Mouse (Mus musculus) kidney, embryonic 16.5 days (tissue): ENCODE data around the gene Mep1a. TPM values are rescaled to one million over a fixed set of nuclear protein-coding genes. Genes with fewer than 3 reads are reported as not detected.
"Not testable (repeated sequence)": the region's sequence is repeated elsewhere in the genome, so short reads cannot be mapped to it uniquely, and the experiment has no call there.

ENCODE experiments used
- ATAC-seq: fragments of 200-750 bp; cut with Nextera tagmentation; 2 replicates; pipeline ENCODE4 v1.8.0; 2017; ENCODE audit warnings: moderate TSS enrichment; ENCODE audit not compliant: low FRiP score, low TSS enrichment
- H3K27ac ChIP-seq: fragments of 300-500 bp; sonication (generic); 2 replicates; pipeline ENCODE4 v1.5.1; 2014; ENCODE audit warnings: low read length
- H3K27me3 ChIP-seq: fragments of 300-500 bp; sonication (generic); 2 replicates; pipeline ENCODE4 v1.6.1; 2014; ENCODE audit warnings: low read length, control low read depth, mixed read lengths; ENCODE audit not compliant: insufficient read depth
- H3K36me3 ChIP-seq: fragments of 300-500 bp; sonication (generic); 2 replicates; pipeline ENCODE4 v1.6.1; 2014; ENCODE audit warnings: low read length, control low read depth, mixed read lengths; ENCODE audit not compliant: insufficient read depth
- H3K4me1 ChIP-seq: fragments of 300-500 bp; sonication (generic); 2 replicates; pipeline ENCODE4 v1.6.1; 2014; ENCODE audit warnings: low read length, control low read depth, mixed read lengths; ENCODE audit not compliant: insufficient read depth
- H3K4me2 ChIP-seq: fragments of 300-500 bp; sonication (generic); replicated peaks from 2 replicates; pipeline ENCODE4 v1.6.1; 2014; ENCODE audit warnings: low read depth, low read length
- H3K4me3 ChIP-seq: fragments of 300-500 bp; sonication (generic); 2 replicates; pipeline ENCODE4 v1.5.1; 2014; ENCODE audit warnings: mild to moderate bottlenecking, low read length
- H3K9ac ChIP-seq: fragments of 300-500 bp; sonication (generic); replicated peaks from 2 replicates; pipeline ENCODE4 v1.6.1; 2014; ENCODE audit warnings: low read length
- H3K9me3 ChIP-seq: fragments of 300-500 bp; sonication (generic); 2 replicates; pipeline ENCODE4 v1.6.1; 2016; ENCODE audit warnings: low read length, control low read depth
- WGBS: fragments of 180-500 bp; shearing (Covaris S2); extraction: QIAGEN DNeasy Blood & Tissue Kit; methylation state at CpG from one replicate; pipeline ENCODE4 v1.1.7; 2014; 5-methylcytosine and 5-hydroxymethylcytosine counted together
- polyA plus RNA-seq: library from polyadenylated mRNA; unstranded; fragments of >200 nt; fragmentation: Nextera tagmentation; extraction: Ambion mirVana; gene quantifications from 2 replicates; pipeline ENCODE4 v1.2.1, GENCODE M21; 2015

The Mep1a gene
- polyA plus RNA-seq = 63.4 and 71.3 TPM in 2 replicates

GRCm38 (mm10) chr17:43502592-43502991 lies at the start of gene Mep1a:
TSS of gene Mep1a (minus strand) at chr17:43502812.
- H3K9ac ChIP-seq = 0 out of 2 replicates have a peak within 1 kb of the TSS, but pooled peaks have one; percentile 6
- 81% methylated on average over 9 of the region's 9 CpGs for WGBS
- no peaks in the 10 kb centered on the region for H3K27me3 ChIP-seq
- 0 out of 2 replicates have a peak, but pooled peaks cover 9% of the 10 kb centered on the region for H3K4me1 ChIP-seq
- H3K4me3 ChIP-seq = peak within 1 kb of the TSS; percentile 1; the same call in 1 of the 2 replicates
- no peaks in the 10 kb centered on the region for H3K36me3 ChIP-seq
- H3K27ac ChIP-seq = peak within 1 kb of the TSS; percentile 71
- H3K4me2 ChIP-seq = 0 out of 2 replicates have a peak within 1 kb of the TSS, but pooled peaks have one; percentile 8
- no peak for ATAC-seq
- H3K9me3 ChIP-seq = no peaks in the 10 kb centered on the region

- Histone ChIP-seq H3K9ac (no peak overlapping the region), H3K36me3 (no peaks in the 10 kb centered on the region), H3K9me3 (no peaks in the 10 kb centered on the region), H3K4me3 (no peak overlapping the region), H3K27me3 (no peaks in the 10 kb centered on the region), H3K4me1 (peaks cover 14% of the 10 kb centered on the region), H3K27ac (no peak overlapping the region), H3K4me2 (no peak overlapping the region)
- no peak for ATAC-seq
- 54% methylated on average over 3 of the region's 3 CpGs for WGBS
Observed at GRCm38 (mm10) chr17:43551122-43551630, 48.6 kb upstream of the Mep1a start.

GRCm38 (mm10) chr17:43544040-43544439 lies 41.4 kb upstream of the Mep1a start:
- H3K9ac ChIP-seq = no peak overlapping the region
- ATAC-seq = no peak
- 88% methylated on average over 4 of the region's 4 CpGs for WGBS
- H3K36me3 ChIP-seq = no peaks in the 10 kb centered on the region
- no peaks in the 10 kb centered on the region for H3K4me1 ChIP-seq
- no peaks in the 10 kb centered on the region for H3K9me3 ChIP-seq
- H3K4me3 ChIP-seq = no peak overlapping the region
- no peak overlapping the region for H3K27ac ChIP-seq
- H3K4me2 ChIP-seq = no peak overlapping the region
- H3K27me3 ChIP-seq = no peaks in the 10 kb centered on the region

GRCm38 (mm10) chr17:43543539-43543938 lies 40.9 kb upstream of the Mep1a start, which contains the start of gene Ankrd66:
TSS of gene Ankrd66 (minus strand) at chr17:43543639.
- Histone ChIP-seq H3K9me3 (no peaks in the 10 kb centered on the region), H3K4me1 (no peaks in the 10 kb centered on the region), H3K4me3 (no peak within 1 kb of the TSS), H3K27ac (no peak within 1 kb of the TSS), H3K4me2 (no peak within 1 kb of the TSS), H3K27me3 (no peaks in the 10 kb centered on the region), H3K9ac (no peak within 1 kb of the TSS), H3K36me3 (no peaks in the 10 kb centered on the region)
- WGBS = 16% methylated on average over 1 of the region's 1 CpGs
- ATAC-seq = no peak

DNA sequence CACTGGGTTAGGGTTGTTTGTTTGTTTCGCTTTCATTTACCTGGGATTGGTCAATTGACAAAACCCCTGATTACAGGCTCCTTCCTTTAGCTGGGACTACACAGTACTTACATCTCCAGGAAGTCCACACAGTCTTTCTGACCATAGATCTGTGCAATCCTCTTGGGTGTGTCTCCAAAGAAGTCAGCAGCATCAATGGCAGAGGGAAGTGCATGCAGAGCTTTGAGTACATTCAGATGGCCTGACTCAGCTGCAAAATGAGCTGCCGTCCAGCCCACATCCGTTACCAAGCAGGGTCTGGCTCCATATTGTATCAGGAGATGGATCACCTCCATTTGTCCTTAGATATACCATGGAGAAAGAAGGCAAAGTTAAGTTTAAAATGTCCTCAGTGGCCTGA lies 36.2 kb upstream of the Mep1a start:
- no peak overlapping the region for H3K27ac ChIP-seq
- H3K9ac ChIP-seq = no peak overlapping the region
- WGBS = 88% methylated on average over 3 of the region's 3 CpGs
- no peak overlapping the region for H3K4me2 ChIP-seq
- H3K36me3 ChIP-seq = no peaks in the 10 kb centered on the region
- H3K27me3 ChIP-seq = no peaks in the 10 kb centered on the region
- ATAC-seq = no peak
- no peaks in the 10 kb centered on the region for H3K9me3 ChIP-seq
- H3K4me3 ChIP-seq = no peak overlapping the region
- peaks cover 11% of the 10 kb centered on the region for H3K4me1 ChIP-seq

- not testable (repeated sequence) for H3K9ac ChIP-seq, H3K9me3 ChIP-seq, ATAC-seq, H3K27ac ChIP-seq, H3K36me3 ChIP-seq, H3K27me3 ChIP-seq, H3K4me2 ChIP-seq, H3K4me3 ChIP-seq
- peaks cover 11% of the 10 kb centered on the region for H3K4me1 ChIP-seq
- WGBS = 98% methylated on average over 6 of the region's 6 CpGs
Observed at GRCm38 (mm10) chr17:43536841-43537240, 34.2 kb upstream of the Mep1a start.

DNA sequence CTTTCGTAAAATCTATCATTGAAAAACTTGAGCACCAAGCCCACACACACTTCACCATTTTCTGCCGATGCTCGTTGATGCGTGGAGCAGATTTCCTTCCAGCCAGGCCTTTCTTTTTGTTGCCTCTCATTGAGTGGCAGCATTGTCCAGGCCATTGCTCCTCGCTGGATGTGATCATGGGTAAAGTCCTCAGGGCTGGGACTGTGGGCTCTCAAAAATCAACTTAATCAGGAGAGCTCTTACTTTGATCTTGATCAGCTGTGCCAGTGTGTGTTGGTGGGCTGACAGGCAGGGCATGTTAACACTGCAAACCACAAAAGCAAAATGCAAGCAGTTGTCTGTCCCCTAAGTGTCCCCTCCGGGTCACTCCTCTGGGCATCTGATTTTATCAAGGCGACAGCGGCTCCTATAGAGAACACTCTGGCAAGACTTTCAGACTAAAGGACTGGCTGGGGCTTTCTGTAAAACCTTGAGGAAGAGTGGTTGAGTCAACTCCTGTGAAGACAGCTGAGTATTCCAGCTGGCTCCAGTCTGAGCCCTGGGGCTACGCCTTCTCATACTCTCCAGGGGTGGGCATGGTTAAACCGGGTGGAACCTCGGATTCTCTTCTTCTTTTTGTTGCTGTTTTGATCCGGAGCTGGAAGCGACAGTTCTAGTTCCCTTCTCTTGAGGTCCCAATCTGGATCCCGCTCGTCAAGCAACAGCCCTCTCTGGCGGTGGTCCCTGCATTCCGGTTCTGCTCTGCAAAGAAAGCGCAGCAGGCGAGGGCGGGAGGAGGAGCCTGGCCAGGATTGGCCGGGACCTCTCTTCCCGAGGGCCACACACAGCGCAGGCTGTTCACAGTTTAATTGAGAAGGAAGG lies 32.0 kb upstream of the Mep1a start:
- peak; percentile 97 for ATAC-seq
- H3K27ac ChIP-seq = peak overlapping the region; percentile 83
- no peaks in the 10 kb centered on the region for H3K36me3 ChIP-seq
- H3K4me3 ChIP-seq = peak overlapping the region; percentile 35
- WGBS = 15% methylated on average over 23 of the region's 23 CpGs
- H3K27me3 ChIP-seq = no peaks in the 10 kb centered on the region
- H3K4me2 ChIP-seq = peak overlapping the region; percentile 59
- peak overlapping the region; percentile 60 for H3K9ac ChIP-seq
- H3K9me3 ChIP-seq = no peaks in the 10 kb centered on the region
- H3K4me1 ChIP-seq = peaks cover 11% of the 10 kb centered on the region

DNA sequence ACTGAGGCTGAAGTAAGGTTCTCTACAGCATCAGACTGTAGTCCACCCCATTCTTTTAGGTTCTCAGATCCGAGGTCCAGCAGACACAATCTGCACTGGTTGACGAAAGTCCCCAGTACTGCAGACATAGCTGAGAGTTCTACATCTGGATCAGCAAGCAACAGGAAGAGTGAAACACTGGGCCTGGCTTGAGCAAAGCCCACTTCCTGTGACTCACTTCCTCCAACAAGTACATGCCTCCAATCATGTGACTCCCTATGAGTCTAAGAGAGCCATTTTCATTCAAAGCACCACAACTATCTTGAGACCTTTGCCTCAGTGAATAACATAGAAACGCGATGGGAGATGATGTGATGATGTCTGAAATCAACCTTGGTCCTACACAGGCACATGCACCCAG lies 28.6 kb upstream of the Mep1a start:
- WGBS = 94% methylated on average over 4 of the region's 4 CpGs

DNA sequence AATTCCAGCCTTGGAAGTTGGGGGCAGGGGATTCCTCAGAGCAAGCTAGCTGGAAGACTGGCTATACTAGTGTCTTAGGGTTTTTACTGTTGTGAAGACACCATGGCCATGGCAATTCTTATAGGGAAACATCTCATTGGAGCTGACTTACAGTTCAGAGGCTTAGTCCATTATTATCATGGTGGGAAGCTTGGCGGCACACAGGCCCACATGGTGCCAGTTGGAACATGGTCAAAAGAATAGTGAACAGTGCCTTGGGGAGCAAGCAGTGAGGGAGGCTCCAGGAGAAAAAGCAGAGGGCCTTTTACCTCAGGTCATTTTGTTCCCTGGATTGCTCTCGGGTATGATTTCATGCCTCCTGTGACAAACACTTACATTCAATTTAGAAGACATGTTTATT lies 27.9 kb upstream of the Mep1a start:
- H3K27me3 ChIP-seq = no peaks in the 10 kb centered on the region
- 90% methylated on average over 2 of the region's 2 CpGs for WGBS
- H3K27ac ChIP-seq = no peak overlapping the region
- H3K9ac ChIP-seq = no peak overlapping the region
- no peak overlapping the region for H3K4me2 ChIP-seq
- no peak for ATAC-seq
- H3K9me3 ChIP-seq = no peaks in the 10 kb centered on the region
- peaks cover 11% of the 10 kb centered on the region for H3K4me1 ChIP-seq
- H3K36me3 ChIP-seq = no peaks in the 10 kb centered on the region
- H3K4me3 ChIP-seq = no peak overlapping the region

More for the DNA sequence above, 28.6 kb upstream of the Mep1a start:
- H3K27me3 ChIP-seq = no peaks in the 10 kb centered on the region
- no peak overlapping the region for H3K9ac ChIP-seq
- no peaks in the 10 kb centered on the region for H3K9me3 ChIP-seq
- no peak overlapping the region for H3K4me2 ChIP-seq
- H3K4me1 ChIP-seq = peaks cover 11% of the 10 kb centered on the region
- ATAC-seq = no peak
- no peak overlapping the region for H3K4me3 ChIP-seq
- no peaks in the 10 kb centered on the region for H3K36me3 ChIP-seq
- no peak overlapping the region for H3K27ac ChIP-seq

DNA sequence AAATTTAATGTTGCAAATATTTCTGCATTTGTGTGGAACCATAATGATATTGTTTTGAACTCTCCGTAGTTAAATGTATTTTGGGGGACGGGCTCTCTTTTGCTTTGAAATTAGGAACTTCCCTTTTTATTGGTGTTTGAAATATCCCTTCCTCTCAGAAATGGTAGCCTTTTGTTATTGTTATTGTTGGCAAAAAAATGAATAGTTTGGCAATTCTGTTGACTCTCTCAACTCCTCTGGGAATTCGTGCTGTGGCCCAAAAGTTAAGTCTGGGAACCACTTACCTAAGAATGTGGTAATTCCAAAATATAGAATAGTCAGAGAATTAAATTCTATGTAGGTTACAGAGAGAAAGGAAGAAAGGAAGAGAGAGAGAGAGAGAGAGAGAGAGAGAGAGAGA lies 17.6 kb upstream of the Mep1a start:
- Histone ChIP-seq H3K4me3 (no peak overlapping the region), H3K27ac (no peak overlapping the region), H3K4me1 (0 out of 2 replicates have a peak, but pooled peaks cover 3% of the 10 kb centered on the region), H3K36me3 (no peaks in the 10 kb centered on the region), H3K9me3 (no peaks in the 10 kb centered on the region), H3K27me3 (no peaks in the 10 kb centered on the region), H3K4me2 (no peak overlapping the region), H3K9ac (no peak overlapping the region)
- 63% methylated on average over 3 of the region's 3 CpGs for WGBS
- no peak for ATAC-seq
